Mouse (Mus musculus): ENCODE results near the gene Ryr2. TPM values are rescaled to one million over a fixed set of nuclear protein-coding genes. Genes with fewer than 3 reads are reported as not detected.

Gene Ryr2
- polyA plus RNA-seq, 1 experiment from 2014 or later = not detected

- WGBS (ENCODE audit: missing documents) = 81% methylated on average over 4 of the region's 4 CpGs
- Histone ChIP-seq H3K36me3 (ENCODE audit: inconsistent target) (no peaks in the 10 kb centered on the region), H3K79me2 (ENCODE audit: inconsistent target) (no peaks in the 10 kb centered on the region), H3K27ac (no peak overlapping the region), H3K4me3 (ENCODE audit: inconsistent target) (no peak overlapping the region)
Observed at GRCm38 (mm10) chr13:12036834-12037233, 69.9 kb downstream of the Ryr2 start.

GRCm38 (mm10) chr13:12033914-12034313 is 72.8 kb downstream of the Ryr2 start:
- H3K79me2 ChIP-seq (ENCODE audit: inconsistent target) = no peaks in the 10 kb centered on the region
- WGBS (ENCODE audit: missing documents) = 7% methylated on average over 6 of the region's 6 CpGs
- no peak overlapping the region for H3K4me3 ChIP-seq (ENCODE audit: inconsistent target)
- no peak overlapping the region for H3K27ac ChIP-seq
- H3K36me3 ChIP-seq (ENCODE audit: inconsistent target) = no peaks in the 10 kb centered on the region

- Histone ChIP-seq H3K4me3 (ENCODE audit: inconsistent target) (no peak overlapping the region), H3K79me2 (ENCODE audit: inconsistent target) (no peaks in the 10 kb centered on the region), H3K36me3 (ENCODE audit: inconsistent target) (no peaks in the 10 kb centered on the region), H3K27ac (no peak overlapping the region)
- WGBS (ENCODE audit: missing documents) = 93% methylated on average over 5 of the region's 5 CpGs
Observed at GRCm38 (mm10) chr13:12033272-12033671, 73.5 kb downstream of the Ryr2 start.

GRCm38 (mm10) chr13:12029841-12030240 is 76.9 kb downstream of the Ryr2 start:
- WGBS (ENCODE audit: missing documents) = 57% methylated on average over 7 of the region's 7 CpGs
- H3K36me3 ChIP-seq (ENCODE audit: inconsistent target) = no peaks in the 10 kb centered on the region
- H3K27ac ChIP-seq = no peak overlapping the region
- H3K4me3 ChIP-seq (ENCODE audit: inconsistent target) = no peak overlapping the region
- no peaks in the 10 kb centered on the region for H3K79me2 ChIP-seq (ENCODE audit: inconsistent target)

- Histone ChIP-seq H3K27ac (no peak overlapping the region), H3K36me3 (ENCODE audit: inconsistent target) (no peaks in the 10 kb centered on the region), H3K4me3 (ENCODE audit: inconsistent target) (no peak overlapping the region), H3K79me2 (ENCODE audit: inconsistent target) (no peaks in the 10 kb centered on the region)
- 96% methylated on average over 4 of the region's 4 CpGs for WGBS (ENCODE audit: missing documents)
Observed at GRCm38 (mm10) chr13:12029326-12029725, 77.4 kb downstream of the Ryr2 start.

GRCm38 (mm10) chr13:12018046-12018445 is 88.7 kb downstream of the Ryr2 start:
- WGBS (ENCODE audit: missing documents) = 91% methylated on average over 9 of the region's 9 CpGs
- Histone ChIP-seq H3K36me3 (ENCODE audit: inconsistent target) (no peaks in the 10 kb centered on the region), H3K27ac (no peak overlapping the region), H3K4me3 (ENCODE audit: inconsistent target) (no peak overlapping the region), H3K79me2 (ENCODE audit: inconsistent target) (no peaks in the 10 kb centered on the region)

- WGBS (ENCODE audit: missing documents) = 79% methylated on average over 8 of the region's 8 CpGs
- no peak overlapping the region for H3K4me3 ChIP-seq (ENCODE audit: inconsistent target)
- no peaks in the 10 kb centered on the region for H3K79me2 ChIP-seq (ENCODE audit: inconsistent target)
- no peaks in the 10 kb centered on the region for H3K36me3 ChIP-seq (ENCODE audit: inconsistent target)
- no peak overlapping the region for H3K27ac ChIP-seq
Observed at GRCm38 (mm10) chr13:12013986-12014385, 92.8 kb downstream of the Ryr2 start.

- no peaks in the 10 kb centered on the region for H3K36me3 ChIP-seq (ENCODE audit: inconsistent target)
- no peak overlapping the region for H3K27ac ChIP-seq
- no peak overlapping the region for H3K4me3 ChIP-seq (ENCODE audit: inconsistent target)
- no peaks in the 10 kb centered on the region for H3K79me2 ChIP-seq (ENCODE audit: inconsistent target)
- WGBS (ENCODE audit: missing documents) = 91% methylated on average over 6 of the region's 6 CpGs
Observed at GRCm38 (mm10) chr13:12008995-12009689, 97.6 kb downstream of the Ryr2 start.

- Histone ChIP-seq H3K36me3 (ENCODE audit: inconsistent target) (no peaks in the 10 kb centered on the region), H3K79me2 (ENCODE audit: inconsistent target) (no peaks in the 10 kb centered on the region), H3K27ac (no peak overlapping the region), H3K4me3 (ENCODE audit: inconsistent target) (no peak overlapping the region)
- WGBS (ENCODE audit: missing documents) = 85% methylated on average over 2 of the region's 2 CpGs
Observed at GRCm38 (mm10) chr13:12007579-12007978, 99.2 kb downstream of the Ryr2 start.

- no peak overlapping the region for H3K27ac ChIP-seq
- H3K79me2 ChIP-seq (ENCODE audit: inconsistent target) = no peaks in the 10 kb centered on the region
- WGBS (ENCODE audit: missing documents) = 65% methylated on average over 3 of the region's 3 CpGs
- H3K4me3 ChIP-seq (ENCODE audit: inconsistent target) = no peak overlapping the region
- H3K36me3 ChIP-seq (ENCODE audit: inconsistent target) = no peaks in the 10 kb centered on the region
Observed at GRCm38 (mm10) chr13:12001891-12002294, 104.9 kb downstream of the Ryr2 start.

GRCm38 (mm10) chr13:11999851-12000250 is 106.9 kb downstream of the Ryr2 start:
- no peak overlapping the region for H3K27ac ChIP-seq
- no peaks in the 10 kb centered on the region for H3K36me3 ChIP-seq (ENCODE audit: inconsistent target)
- 74% methylated on average over 4 of the region's 4 CpGs for WGBS (ENCODE audit: missing documents)
- no peaks in the 10 kb centered on the region for H3K79me2 ChIP-seq (ENCODE audit: inconsistent target)
- H3K4me3 ChIP-seq (ENCODE audit: inconsistent target) = no peak overlapping the region

GRCm38 (mm10) chr13:11997366-11997765 is 109.4 kb downstream of the Ryr2 start:
- no peaks in the 10 kb centered on the region for H3K79me2 ChIP-seq (ENCODE audit: inconsistent target)
- no peaks in the 10 kb centered on the region for H3K36me3 ChIP-seq (ENCODE audit: inconsistent target)
- WGBS (ENCODE audit: missing documents) = 90% methylated on average over 2 of the region's 2 CpGs
- no peak overlapping the region for H3K4me3 ChIP-seq (ENCODE audit: inconsistent target)
- H3K27ac ChIP-seq = no peak overlapping the region

- 64% methylated on average over 4 of the region's 4 CpGs for WGBS (ENCODE audit: missing documents)
- no peak overlapping the region for H3K27ac ChIP-seq
Observed at GRCm38 (mm10) chr13:11987556-11987955, 119.2 kb downstream of the Ryr2 start.

GRCm38 (mm10) chr13:11985056-11985455 is 121.7 kb downstream of the Ryr2 start:
- WGBS (ENCODE audit: missing documents) = 97% methylated on average over 3 of the region's 3 CpGs
- no peaks in the 10 kb centered on the region for H3K36me3 ChIP-seq (ENCODE audit: inconsistent target)
- no peak overlapping the region for H3K27ac ChIP-seq
- no peak overlapping the region for H3K4me3 ChIP-seq (ENCODE audit: inconsistent target)
- no peaks in the 10 kb centered on the region for H3K79me2 ChIP-seq (ENCODE audit: inconsistent target)

More at GRCm38 (mm10) chr13:11987556-11987955, 119.2 kb downstream of the Ryr2 start:
- no peaks in the 10 kb centered on the region for H3K36me3 ChIP-seq (ENCODE audit: inconsistent target)
- H3K79me2 ChIP-seq (ENCODE audit: inconsistent target) = no peaks in the 10 kb centered on the region
- H3K4me3 ChIP-seq (ENCODE audit: inconsistent target) = no peak overlapping the region

GRCm38 (mm10) chr13:11978997-11979396 is 127.7 kb downstream of the Ryr2 start:
- Histone ChIP-seq H3K27ac (no peak overlapping the region), H3K4me3 (ENCODE audit: inconsistent target) (no peak overlapping the region), H3K36me3 (ENCODE audit: inconsistent target) (no peaks in the 10 kb centered on the region), H3K79me2 (ENCODE audit: inconsistent target) (no peaks in the 10 kb centered on the region)

- 84% methylated on average over 2 of the region's 2 CpGs for WGBS (ENCODE audit: missing documents)
- no peaks in the 10 kb centered on the region for H3K79me2 ChIP-seq (ENCODE audit: inconsistent target)
- no peaks in the 10 kb centered on the region for H3K36me3 ChIP-seq (ENCODE audit: inconsistent target)
- H3K27ac ChIP-seq = no peak overlapping the region
- H3K4me3 ChIP-seq (ENCODE audit: inconsistent target) = no peak overlapping the region
Observed at GRCm38 (mm10) chr13:11978359-11978758, 128.4 kb downstream of the Ryr2 start.

All from macrophage (primary cell).